Mouse (Mus musculus): ENCODE measurements around the gene Zswim8.

GRCm38 (mm10) chr14:20668154-20668810 lies 39.1 kb upstream of the Zswim8 start, which contains the start of gene Synpo2l:
- TF ChIP-seq POLR2A (IDR thresholded peaks at IDR 0.05; ENCODE audit: borderline replicate concordance, extremely low read depth, low read depth, low read length) = no peak
- no peak for TF ChIP-seq CTCF (IDR thresholded peaks at IDR 0.05; ENCODE audit: insufficient read depth, low read length)

Data from lung, adult 2 months (tissue).